Mouse (Mus musculus) forebrain, embryonic 13.5 days (tissue): ENCODE results near the gene Gm4871. TPM values are rescaled to one million over a fixed set of nuclear protein-coding genes. Genes with fewer than 3 reads are reported as not detected.
"Not testable (repeated sequence)": the region's sequence is repeated elsewhere in the genome, so short reads cannot be mapped to it uniquely, and the experiment has no call there.

Experiments used
- ATAC-seq: fragments of 200-750 bp; cut with Nextera tagmentation; 2 replicates; pipeline ENCODE4 v1.8.0; 2017
- H3K27ac ChIP-seq: fragments of 300-500 bp; sonication (generic); 2 replicates; pipeline ENCODE4 v1.5.1; 2015; ENCODE audit warnings: inconsistent platforms, mild to moderate bottlenecking, moderate library complexity
- H3K27me3 ChIP-seq: fragments of 300-500 bp; sonication (generic); 2 replicates; pipeline ENCODE4 v1.6.1; 2015; ENCODE audit warnings: mild to moderate bottlenecking, inconsistent platforms
- H3K36me3 ChIP-seq: fragments of 300-500 bp; sonication (generic); 2 replicates; pipeline ENCODE4 v1.6.1; 2015; ENCODE audit warnings: mild to moderate bottlenecking, inconsistent platforms; ENCODE audit not compliant: poor library complexity, severe bottlenecking
- H3K4me1 ChIP-seq: fragments of 300-500 bp; sonication (generic); 2 replicates; pipeline ENCODE4 v1.6.1; 2015; ENCODE audit warnings: inconsistent platforms
- H3K4me2 ChIP-seq: fragments of 300-500 bp; sonication (generic); 2 replicates; pipeline ENCODE4 v1.6.1; 2015; ENCODE audit warnings: inconsistent platforms, mild to moderate bottlenecking, moderate library complexity
- H3K4me3 ChIP-seq: fragments of 300-500 bp; sonication (generic); 2 replicates; pipeline ENCODE4 v1.5.1; 2015; ENCODE audit warnings: mild to moderate bottlenecking, inconsistent platforms
- H3K9ac ChIP-seq: fragments of 300-500 bp; sonication (generic); 2 replicates; pipeline ENCODE4 v1.6.1; 2015; ENCODE audit warnings: mild to moderate bottlenecking, inconsistent platforms
- H3K9me3 ChIP-seq: fragments of 300-500 bp; sonication (generic); replicated peaks from 2 replicates; pipeline ENCODE4 v1.6.1; 2016; ENCODE audit warnings: inconsistent platforms
- WGBS: fragments of 180-500 bp; shearing (Covaris S2); methylation state at CpG from one replicate; pipeline ENCODE4 v1.1.7; 2015; 5-methylcytosine and 5-hydroxymethylcytosine counted together
- polyA plus RNA-seq: library from polyadenylated mRNA; unstranded; fragments of >200 nt; fragmentation: Nextera tagmentation; extraction: Ambion mirVana; gene quantifications from 2 replicates; pipeline ENCODE4 v1.2.1, GENCODE M21; 2015

Gm4871 gene
- not detected in 2 replicates for polyA plus RNA-seq

DNA sequence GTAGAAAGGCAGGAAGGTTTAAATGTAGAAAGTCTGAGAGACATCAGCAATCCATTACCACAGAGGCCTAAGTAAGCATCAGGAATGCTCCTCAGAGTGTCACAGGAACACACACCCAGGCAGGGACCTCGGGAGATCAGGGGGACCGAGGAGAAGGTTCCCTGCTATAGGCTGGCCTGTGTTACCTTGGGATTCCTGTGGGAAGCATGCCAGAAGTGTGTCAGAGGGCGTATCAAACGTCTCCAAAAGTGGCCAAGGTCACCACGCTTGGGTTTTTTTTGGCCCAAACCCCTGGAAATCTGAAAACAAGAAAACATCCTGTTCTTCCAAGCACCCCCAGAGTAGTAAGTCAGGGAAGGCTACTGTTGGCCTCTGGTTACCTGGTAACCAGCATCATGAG is at the start of gene Gm4871:
Gene Gm4871, minus strand, starts transcription at position 364 of the 400 bp plus-strand sequence.
- H3K27me3 ChIP-seq, H3K36me3 ChIP-seq, H3K4me3 ChIP-seq, H3K4me2 ChIP-seq, H3K27ac ChIP-seq, H3K9ac ChIP-seq, H3K9me3 ChIP-seq, ATAC-seq, H3K4me1 ChIP-seq: not testable (repeated sequence)
- WGBS = 69% methylated on average over 5 of the region's 5 CpGs

DNA sequence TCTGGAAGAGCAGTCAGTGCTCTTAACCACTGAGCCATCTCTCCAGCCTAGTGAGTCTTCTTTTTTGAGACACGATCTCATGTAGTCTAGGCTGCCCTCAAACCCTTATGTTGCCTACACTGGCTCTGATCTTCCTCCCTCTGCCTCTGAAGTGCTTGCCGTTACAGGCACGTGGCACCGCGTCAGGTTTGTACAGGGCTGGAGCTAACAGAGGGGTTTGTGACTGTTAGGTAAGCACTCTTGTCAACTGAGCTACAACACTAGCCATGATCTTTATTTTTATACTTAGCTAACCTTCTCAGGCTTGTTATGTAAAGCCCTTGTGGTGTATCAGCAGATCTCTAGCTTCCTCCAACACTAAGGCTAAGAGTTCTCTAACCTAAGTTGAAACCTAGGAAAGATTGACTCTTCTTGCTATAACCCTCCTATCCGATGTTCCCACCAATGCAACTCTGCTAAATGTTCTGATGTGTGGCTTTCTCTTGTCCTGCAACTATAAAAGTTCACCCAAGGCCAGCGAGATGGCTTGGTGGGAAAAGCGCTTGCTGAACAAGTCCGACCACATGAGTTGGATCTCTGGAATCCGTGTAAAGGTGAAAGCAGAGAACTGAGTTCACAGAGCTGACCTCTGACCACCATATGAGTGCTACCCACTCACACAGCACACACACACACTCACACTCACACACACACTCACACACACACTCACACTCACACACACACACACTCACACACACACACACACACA is 49.5 kb upstream of the Gm4871 start:
- ATAC-seq = no peak
- Histone ChIP-seq H3K4me2 (no peak overlapping the region), H3K4me1 (peaks cover 11% of the 10 kb centered on the region), H3K9ac (no peak overlapping the region), H3K27ac (no peak overlapping the region), H3K27me3 (no peaks in the 10 kb centered on the region), H3K9me3 (no peaks in the 10 kb centered on the region), H3K4me3 (no peak overlapping the region), H3K36me3 (peaks cover 6% of the 10 kb centered on the region)
- whole genome bisulfite sequencing = 93% methylated on average over 10 of the region's 10 CpGs

DNA sequence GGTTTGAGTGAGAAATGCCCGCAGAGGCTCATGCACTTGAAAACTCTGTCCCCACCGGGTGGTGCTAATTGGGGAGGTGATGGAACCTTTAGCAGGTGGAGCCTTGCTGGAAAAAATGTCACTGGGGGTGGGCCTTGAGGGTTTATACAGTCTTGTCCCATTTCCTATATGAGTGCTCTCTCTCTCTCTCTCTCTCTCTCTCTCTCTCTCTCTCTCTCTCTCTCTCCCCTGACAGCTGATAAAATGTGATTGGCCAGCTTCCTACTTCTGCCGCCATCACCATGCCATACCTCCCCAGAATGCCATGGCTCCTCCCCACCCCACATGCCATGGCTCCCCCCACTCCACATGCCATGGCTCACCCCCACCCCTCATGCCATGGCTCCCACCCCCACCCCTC is 42.5 kb upstream of the Gm4871 start:
- Histone ChIP-seq H3K9ac (no peak overlapping the region), H3K4me3 (no peak overlapping the region), H3K4me1 (no peaks in the 10 kb centered on the region), H3K27me3 (no peaks in the 10 kb centered on the region), H3K9me3 (no peaks in the 10 kb centered on the region), H3K36me3 (no peaks in the 10 kb centered on the region), H3K27ac (no peak overlapping the region), H3K4me2 (no peak overlapping the region)
- 66% methylated on average over 3 of the region's 3 CpGs for WGBS
- no peak for ATAC-seq

DNA sequence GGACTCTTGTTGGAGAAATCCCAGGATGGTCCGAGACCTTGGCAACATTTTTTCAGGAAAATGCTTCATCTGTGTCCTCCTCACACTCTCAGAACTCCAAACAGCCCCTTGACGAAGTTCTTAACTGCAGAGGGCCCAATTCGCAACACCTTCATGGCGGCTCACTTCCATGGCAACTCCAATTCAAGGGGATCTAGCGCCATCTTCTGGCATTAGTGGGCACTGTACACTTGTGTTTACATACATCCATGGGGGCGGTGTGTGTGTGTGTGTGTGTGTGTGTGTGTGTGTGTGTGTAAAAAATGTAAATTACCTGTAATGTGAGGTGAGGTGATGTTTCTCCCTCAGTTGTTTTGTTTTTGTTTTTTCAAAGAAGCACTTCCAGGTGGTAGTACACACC is 38.8 kb upstream of the Gm4871 start:
- no peaks in the 10 kb centered on the region for H3K36me3 ChIP-seq
- H3K27me3 ChIP-seq = no peaks in the 10 kb centered on the region; the same call in 1 of the 2 replicates
- no peak for ATAC-seq
- H3K4me1 ChIP-seq = no peaks in the 10 kb centered on the region
- no peak overlapping the region for H3K9ac ChIP-seq
- WGBS = 49% methylated on average over 6 of the region's 6 CpGs
- no peak overlapping the region for H3K4me2 ChIP-seq
- H3K9me3 ChIP-seq = no peaks in the 10 kb centered on the region
- no peak overlapping the region for H3K4me3 ChIP-seq
- no peak overlapping the region for H3K27ac ChIP-seq

DNA sequence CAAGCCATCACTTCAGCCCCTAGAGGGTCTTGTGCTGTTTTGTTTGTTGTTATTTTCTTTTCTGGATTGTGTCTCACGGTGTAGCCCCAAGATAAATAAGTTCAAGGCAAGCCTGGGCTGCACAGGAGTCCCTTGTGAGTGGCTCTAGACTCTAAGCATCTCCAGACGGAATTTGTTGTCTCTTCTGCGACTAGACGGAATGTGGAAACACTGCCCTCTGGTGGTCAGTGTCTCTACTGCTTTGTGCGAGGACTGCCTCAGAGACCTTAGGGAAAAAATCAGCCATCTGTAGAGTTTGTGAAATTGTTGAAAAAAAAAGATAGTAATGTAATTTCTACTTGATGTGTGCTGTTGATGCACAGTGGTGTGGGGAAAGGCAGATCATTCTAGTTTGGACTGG is 37.2 kb upstream of the Gm4871 start:
- Histone ChIP-seq H3K9me3 (no peaks in the 10 kb centered on the region), H3K4me3 (no peak overlapping the region), H3K36me3 (no peaks in the 10 kb centered on the region), H3K4me2 (no peak overlapping the region), H3K9ac (no peak overlapping the region), H3K4me1 (no peaks in the 10 kb centered on the region), H3K27me3 (no peaks in the 10 kb centered on the region; the same call in 1 of the 2 replicates), H3K27ac (no peak overlapping the region)
- under 1% methylated on average over 5 of the region's 5 CpGs for WGBS
- no peak for ATAC-seq

DNA sequence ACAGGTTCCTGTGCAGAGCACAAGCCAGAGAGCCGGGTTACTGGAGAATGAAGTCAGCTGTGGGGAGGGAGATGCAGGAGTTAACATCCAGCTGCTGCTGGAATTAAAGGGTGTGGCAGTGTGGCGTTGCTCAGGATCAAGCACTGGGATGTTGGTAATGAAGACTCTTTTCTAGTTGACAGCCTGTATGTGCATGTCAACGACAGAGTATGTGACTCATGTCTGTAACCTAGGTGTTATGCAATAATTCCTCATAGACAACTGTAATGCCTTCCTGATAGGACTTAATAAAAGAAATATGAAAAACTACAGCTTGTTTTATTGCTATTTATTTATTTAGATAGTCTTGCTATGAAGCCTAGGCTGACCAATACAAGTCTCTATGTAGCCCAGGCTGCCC is 36.3 kb upstream of the Gm4871 start:
- H3K36me3 ChIP-seq = no peaks in the 10 kb centered on the region
- H3K4me1 ChIP-seq = no peaks in the 10 kb centered on the region
- no peak overlapping the region for H3K27ac ChIP-seq
- no peak overlapping the region for H3K4me2 ChIP-seq
- ATAC-seq = no peak
- no peak overlapping the region for H3K4me3 ChIP-seq
- WGBS = 59% methylated on average over 3 of the region's 3 CpGs
- no peaks in the 10 kb centered on the region for H3K9me3 ChIP-seq
- no peak overlapping the region for H3K9ac ChIP-seq
- no peaks in the 10 kb centered on the region; the same call in 1 of the 2 replicates for H3K27me3 ChIP-seq

DNA sequence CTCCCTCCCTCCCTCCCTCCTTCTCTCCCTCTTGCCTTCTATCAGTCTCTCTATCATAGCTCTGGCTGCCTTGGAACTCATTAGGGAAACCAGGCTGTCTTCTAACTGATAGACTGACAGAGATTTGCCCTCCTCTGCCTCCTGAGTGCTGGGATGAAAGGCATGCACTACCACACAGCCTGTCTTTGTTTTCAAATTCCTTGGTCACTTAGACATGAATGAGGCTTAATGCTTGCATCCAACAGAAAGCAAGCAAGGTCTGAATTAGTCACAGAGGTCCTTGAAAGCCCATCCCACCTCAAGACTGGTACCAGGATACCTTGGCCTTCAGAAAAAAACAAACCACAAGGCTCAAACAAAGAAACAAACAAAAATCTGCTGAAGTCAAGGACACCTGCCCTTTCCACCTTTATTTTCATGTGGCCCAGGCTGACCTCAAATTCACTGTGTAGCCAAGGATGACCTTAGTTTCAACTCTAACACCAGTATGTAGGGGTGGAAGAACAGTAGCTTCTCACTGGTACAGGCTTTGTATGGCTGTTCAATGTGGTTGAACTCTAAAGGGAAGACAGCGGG is 32.3 kb upstream of the Gm4871 start:
- Histone ChIP-seq H3K9ac (no peak overlapping the region), H3K36me3 (no peaks in the 10 kb centered on the region), H3K27me3 (no peaks in the 10 kb centered on the region; the same call in 1 of the 2 replicates), H3K4me1 (no peaks in the 10 kb centered on the region), H3K27ac (no peak overlapping the region), H3K4me2 (no peak overlapping the region), H3K4me3 (no peak overlapping the region), H3K9me3 (no peaks in the 10 kb centered on the region)
- 88% methylated on average over 1 of the region's 1 CpGs for WGBS
- no peak for ATAC-seq

DNA sequence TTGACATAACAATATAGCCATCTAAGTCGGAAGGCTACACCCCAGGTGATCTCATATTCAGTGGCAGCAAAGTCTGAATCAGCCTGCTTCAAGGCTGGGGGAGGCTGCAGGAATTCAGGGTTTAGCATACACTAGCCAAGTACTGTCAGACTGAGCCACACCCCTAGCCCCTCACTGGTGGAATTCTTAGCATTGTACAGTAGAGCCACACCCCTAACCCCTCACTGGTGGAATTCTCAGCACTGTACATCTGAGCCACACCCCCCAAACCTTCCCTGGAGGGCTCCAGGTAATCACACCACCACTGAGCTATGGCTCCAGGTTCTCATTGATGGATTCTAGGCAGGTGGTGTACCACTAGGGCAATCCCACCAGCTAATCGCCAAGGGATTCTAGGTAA is 27.0 kb upstream of the Gm4871 start:
- H3K36me3 ChIP-seq = no peaks in the 10 kb centered on the region
- H3K4me2 ChIP-seq = no peak overlapping the region
- H3K27ac ChIP-seq = no peak overlapping the region
- peaks cover 11% of the 10 kb centered on the region for H3K4me1 ChIP-seq
- WGBS = 85% methylated on average over 2 of the region's 2 CpGs
- H3K9ac ChIP-seq = no peak overlapping the region
- H3K27me3 ChIP-seq = no peaks in the 10 kb centered on the region
- no peaks in the 10 kb centered on the region for H3K9me3 ChIP-seq
- no peak for ATAC-seq
- no peak overlapping the region for H3K4me3 ChIP-seq

DNA sequence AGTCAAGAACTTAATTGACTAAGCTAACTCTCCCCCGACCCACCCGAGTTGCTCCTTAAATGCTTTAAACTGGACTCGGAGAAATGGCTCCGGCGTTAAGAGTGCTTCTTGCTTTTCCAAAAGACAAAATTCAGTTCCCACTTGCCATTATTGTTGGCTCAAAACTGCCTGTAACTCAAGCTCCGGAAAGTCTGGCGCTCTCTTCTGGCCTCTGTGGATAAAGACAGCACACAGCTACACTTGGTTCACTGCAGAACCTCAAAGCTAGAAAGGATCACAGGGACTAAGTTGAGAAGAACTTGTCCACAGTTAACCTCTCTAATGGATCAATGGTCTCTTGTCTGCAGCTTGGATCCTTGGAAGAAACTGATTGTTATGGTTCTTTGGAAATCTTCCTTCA is 26.2 kb upstream of the Gm4871 start:
- no peak overlapping the region for H3K4me2 ChIP-seq
- no peak overlapping the region for H3K27ac ChIP-seq
- no peak overlapping the region for H3K4me3 ChIP-seq
- no peaks in the 10 kb centered on the region for H3K27me3 ChIP-seq
- 87% methylated on average over 7 of the region's 7 CpGs for WGBS
- no peaks in the 10 kb centered on the region for H3K36me3 ChIP-seq
- ATAC-seq = no peak
- H3K9ac ChIP-seq = no peak overlapping the region
- H3K4me1 ChIP-seq = peaks cover 11% of the 10 kb centered on the region
- no peaks in the 10 kb centered on the region for H3K9me3 ChIP-seq

DNA sequence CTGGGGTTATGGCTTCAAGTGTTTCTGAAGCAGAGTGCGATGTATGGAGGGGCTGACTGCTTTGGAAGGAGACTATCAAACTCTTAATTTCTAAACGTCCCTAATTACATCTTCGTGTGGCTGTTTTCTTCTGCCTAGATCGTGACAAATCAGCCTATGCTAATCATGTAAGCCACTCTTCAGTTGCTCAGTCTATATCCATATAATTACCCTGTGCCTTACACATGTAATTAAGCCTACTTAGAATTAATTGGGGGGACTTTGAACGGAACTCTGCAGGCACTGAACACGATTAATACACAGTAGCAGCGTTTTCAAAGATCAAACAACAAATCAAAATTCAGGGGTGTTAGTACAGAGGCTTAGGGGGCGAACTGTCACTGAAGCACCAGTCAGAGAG is 25.4 kb upstream of the Gm4871 start:
- no peaks in the 10 kb centered on the region for H3K27me3 ChIP-seq
- H3K9me3 ChIP-seq = no peaks in the 10 kb centered on the region
- peak; percentile 53; the same call in 1 of the 2 replicates for ATAC-seq
- peaks cover 11% of the 10 kb centered on the region for H3K4me1 ChIP-seq
- no peak overlapping the region for H3K4me3 ChIP-seq
- H3K4me2 ChIP-seq = no peak overlapping the region
- H3K27ac ChIP-seq = no peak overlapping the region
- no peaks in the 10 kb centered on the region for H3K36me3 ChIP-seq
- H3K9ac ChIP-seq = no peak overlapping the region
- 33% methylated on average over 8 of the region's 8 CpGs for whole genome bisulfite sequencing

DNA sequence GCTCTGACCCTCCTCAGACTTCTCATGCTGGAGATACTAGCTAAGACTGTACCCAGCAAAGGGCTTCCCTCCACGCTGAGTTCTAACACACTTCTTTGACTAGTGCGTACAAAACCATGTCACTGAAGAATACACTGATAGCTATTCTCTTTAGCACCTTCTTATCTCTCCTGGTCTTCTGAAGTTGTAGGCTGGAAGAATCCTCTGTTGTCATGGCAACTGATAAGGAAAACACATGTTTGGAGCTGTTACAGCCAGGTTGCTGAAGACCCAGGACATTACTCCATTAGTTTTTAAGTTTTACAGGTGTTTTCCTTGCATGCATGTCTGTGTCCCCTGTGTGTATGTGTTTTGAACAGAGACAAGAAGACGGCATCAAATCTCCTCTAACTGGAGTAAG is 21.6 kb upstream of the Gm4871 start:
- H3K4me1 ChIP-seq = peaks cover 11% of the 10 kb centered on the region
- ATAC-seq = not testable (repeated sequence)

DNA sequence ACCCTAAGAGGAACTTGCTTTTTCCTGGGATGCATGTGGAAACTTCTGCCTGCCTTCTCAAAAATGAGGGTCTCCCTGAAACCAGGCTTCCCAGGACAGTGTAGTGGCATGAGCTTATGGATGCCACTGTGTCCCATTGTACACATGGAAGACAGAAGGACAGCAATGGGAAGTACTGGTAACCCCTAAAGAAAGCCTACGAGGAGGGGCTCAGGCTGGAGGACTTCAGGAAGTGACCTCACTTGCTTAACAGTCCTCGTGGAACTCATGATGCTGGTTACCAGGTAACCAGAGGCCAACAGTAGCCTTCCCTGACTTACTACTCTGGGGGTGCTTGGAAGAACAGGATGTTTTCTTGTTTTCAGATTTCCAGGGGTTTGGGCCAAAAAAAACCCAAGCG is 10.1 kb upstream of the Gm4871 start, which contains the start of gene 1700018F24Rik:
Gene 1700018F24Rik, plus strand, starts transcription at position 301 of the 400 bp plus-strand sequence.
- H3K36me3 ChIP-seq, H3K27me3 ChIP-seq, H3K4me1 ChIP-seq, H3K4me2 ChIP-seq, H3K9me3 ChIP-seq, ATAC-seq, H3K27ac ChIP-seq, H3K9ac ChIP-seq, H3K4me3 ChIP-seq: not testable (repeated sequence)
- 74% methylated on average over 3 of the region's 3 CpGs for WGBS

More for the DNA sequence above, 21.6 kb upstream of the Gm4871 start:
- 89% methylated on average over 3 of the region's 3 CpGs for WGBS
- H3K9ac ChIP-seq, H3K9me3 ChIP-seq, H3K36me3 ChIP-seq, H3K4me2 ChIP-seq, H3K27ac ChIP-seq, H3K27me3 ChIP-seq, H3K4me3 ChIP-seq: not testable (repeated sequence)
